Mouse (Mus musculus): ENCODE data around the gene Taok2. TPM values are rescaled to one million over a fixed set of nuclear protein-coding genes. Genes with fewer than 3 reads are reported as not detected.

The Taok2 gene
- polyA plus RNA-seq (2014; fragmentation: Nextera tagmentation; extraction: Ambion mirVana) = 34.8 and 40.1 TPM in 2 replicates

DNA sequence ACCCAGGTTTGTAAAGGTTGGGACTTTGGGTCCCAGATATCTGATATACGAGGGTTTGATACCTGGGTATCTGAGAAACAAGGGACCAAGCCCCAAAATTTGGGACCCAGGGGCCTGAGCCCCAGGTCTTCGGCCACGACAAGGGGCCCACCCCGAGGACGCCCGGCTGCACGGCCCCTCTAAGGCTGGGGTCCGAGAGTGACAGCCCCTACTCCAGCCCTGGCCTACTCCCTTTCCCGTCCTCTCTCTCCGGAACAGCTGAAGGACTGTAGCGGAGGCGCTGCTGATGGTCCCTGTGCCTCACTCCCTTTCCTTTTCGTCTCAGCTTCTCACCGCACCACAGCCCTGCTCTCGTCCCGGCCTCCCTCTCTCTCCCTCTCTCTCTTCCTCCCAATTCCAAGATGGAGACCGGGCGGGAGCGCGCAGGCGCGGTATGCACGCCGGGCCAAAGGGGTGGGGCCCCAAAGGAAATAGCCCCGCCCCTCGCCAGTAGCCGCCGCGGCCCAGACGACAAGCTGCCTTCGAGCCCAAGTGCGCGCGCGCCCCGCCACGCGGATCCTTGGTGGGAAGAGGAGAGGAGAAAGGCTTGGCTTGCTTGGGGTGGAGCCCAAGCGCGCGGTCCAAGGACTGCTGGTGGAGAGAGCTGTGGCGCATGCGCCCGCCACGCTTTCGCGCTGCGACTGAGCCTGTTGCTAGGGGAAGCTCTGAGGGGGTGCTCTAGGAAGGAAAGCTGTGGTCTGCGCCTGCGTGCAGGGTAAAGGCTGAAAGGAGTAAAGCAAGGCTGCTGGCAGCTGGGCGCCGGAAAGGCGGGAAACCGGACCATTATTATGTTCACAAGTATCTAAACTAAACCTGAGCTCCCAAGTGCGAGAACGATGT, at the start of gene Taok2:
Taok2 (minus strand) TSS at position 418 of the 879 bp plus-strand sequence.
- Histone ChIP-seq H3K27ac (ENCODE audit: low read depth) (peak within 1 kb of the TSS; percentile 90), H3K9me3 (ENCODE audit: low read depth, low read length) (no peaks in the 10 kb centered on the region), H3K4me3 (ENCODE audit: low read depth, low read length) (peak within 1 kb of the TSS; percentile 81), H3K36me3 (ENCODE audit: insufficient read depth) (peaks cover 10% of the 10 kb centered on the region), H3K9ac (peak within 1 kb of the TSS; percentile 80), H3K4me2 (peak within 1 kb of the TSS; percentile 99), H3K27me3 (ENCODE audit: insufficient read depth, low read length) (no peaks in the 10 kb centered on the region), H3K4me1 (ENCODE audit: insufficient read depth) (peaks cover 6% of the 10 kb centered on the region; the same call in 1 of the 2 replicates)
- ATAC-seq (ENCODE audit: insufficient read depth) (peak; percentile 99), DNase-seq (peak; percentile 99)
- WGBS = under 1% methylated on average over 56 of the region's 56 CpGs
- no peak for TF ChIP-seq CTCF (IDR thresholded peaks at IDR 0.05; ENCODE audit: low read depth)

DNA sequence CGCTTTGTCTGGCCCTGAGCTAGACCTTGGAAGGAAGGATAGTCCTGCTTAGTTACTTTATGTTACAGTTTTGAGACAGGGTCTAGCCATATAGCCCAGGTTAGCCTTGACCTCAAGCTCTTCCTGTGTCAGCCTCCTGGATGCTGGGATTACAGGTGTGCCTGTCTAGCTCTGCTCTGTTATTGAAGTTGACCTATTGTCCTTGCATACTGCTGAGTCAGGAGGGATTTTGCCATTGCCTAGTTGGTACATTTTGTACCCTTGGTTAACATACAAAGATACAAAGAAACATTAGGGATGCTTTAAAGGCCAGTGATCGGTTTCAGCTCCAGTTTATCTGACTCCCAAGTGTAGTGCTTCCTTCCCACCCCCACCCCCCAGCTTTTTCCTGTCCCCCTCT, 48.1 kb upstream of the Taok2 start:
- Histone ChIP-seq H3K4me3 (ENCODE audit: low read depth, low read length) (no peak overlapping the region), H3K27me3 (ENCODE audit: insufficient read depth, low read length) (no peaks in the 10 kb centered on the region), H3K9ac (no peak overlapping the region), H3K4me2 (no peak overlapping the region), H3K4me1 (ENCODE audit: insufficient read depth) (0 out of 2 replicates have a peak, but pooled peaks cover 4% of the 10 kb centered on the region), H3K9me3 (ENCODE audit: low read depth, low read length) (no peaks in the 10 kb centered on the region), H3K36me3 (ENCODE audit: insufficient read depth) (peaks cover 30% of the 10 kb centered on the region), H3K27ac (ENCODE audit: low read depth) (no peak overlapping the region)
- DNase-seq (no peak), ATAC-seq (ENCODE audit: insufficient read depth) (no peak)
- TF ChIP-seq CTCF (IDR thresholded peaks at IDR 0.05; ENCODE audit: low read depth) = no peak
- WGBS = 76% methylated on average over 2 of the region's 2 CpGs

DNA sequence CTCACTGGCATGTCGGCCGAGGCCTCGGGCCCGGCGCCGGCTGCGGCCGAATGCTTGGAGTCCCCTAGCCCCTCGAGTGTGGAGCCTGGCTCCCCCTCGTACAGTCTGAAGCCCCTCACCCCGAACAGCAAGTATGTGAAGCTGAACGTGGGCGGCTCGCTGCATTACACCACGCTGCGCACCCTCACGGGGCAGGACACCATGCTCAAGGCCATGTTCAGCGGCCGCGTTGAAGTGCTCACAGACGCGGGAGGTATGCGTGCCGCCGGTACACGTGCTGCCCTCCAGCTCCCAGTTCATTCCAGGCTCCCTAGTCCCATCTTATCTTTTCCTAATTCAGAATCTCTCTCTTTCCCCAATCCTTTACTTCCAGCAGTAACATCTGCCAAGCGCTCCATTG, 44.5 kb upstream of the Taok2 start:
- Histone ChIP-seq H3K9ac (peak overlapping the region; percentile 82), H3K4me1 (ENCODE audit: insufficient read depth) (0 out of 2 replicates have a peak, but pooled peaks cover 4% of the 10 kb centered on the region), H3K9me3 (ENCODE audit: low read depth, low read length) (no peaks in the 10 kb centered on the region), H3K4me2 (peak overlapping the region; percentile 90), H3K27ac (ENCODE audit: low read depth) (peak overlapping the region; percentile 75), H3K36me3 (ENCODE audit: insufficient read depth) (peaks cover 12% of the 10 kb centered on the region), H3K4me3 (ENCODE audit: low read depth, low read length) (peak overlapping the region; percentile 75), H3K27me3 (ENCODE audit: insufficient read depth, low read length) (no peaks in the 10 kb centered on the region)
- 0% methylated on average over 27 of the region's 27 CpGs for WGBS
- DNase-seq (no peak), ATAC-seq (ENCODE audit: insufficient read depth) (peak; percentile 72)
- no peak for TF ChIP-seq CTCF (IDR thresholded peaks at IDR 0.05; ENCODE audit: low read depth)

DNA sequence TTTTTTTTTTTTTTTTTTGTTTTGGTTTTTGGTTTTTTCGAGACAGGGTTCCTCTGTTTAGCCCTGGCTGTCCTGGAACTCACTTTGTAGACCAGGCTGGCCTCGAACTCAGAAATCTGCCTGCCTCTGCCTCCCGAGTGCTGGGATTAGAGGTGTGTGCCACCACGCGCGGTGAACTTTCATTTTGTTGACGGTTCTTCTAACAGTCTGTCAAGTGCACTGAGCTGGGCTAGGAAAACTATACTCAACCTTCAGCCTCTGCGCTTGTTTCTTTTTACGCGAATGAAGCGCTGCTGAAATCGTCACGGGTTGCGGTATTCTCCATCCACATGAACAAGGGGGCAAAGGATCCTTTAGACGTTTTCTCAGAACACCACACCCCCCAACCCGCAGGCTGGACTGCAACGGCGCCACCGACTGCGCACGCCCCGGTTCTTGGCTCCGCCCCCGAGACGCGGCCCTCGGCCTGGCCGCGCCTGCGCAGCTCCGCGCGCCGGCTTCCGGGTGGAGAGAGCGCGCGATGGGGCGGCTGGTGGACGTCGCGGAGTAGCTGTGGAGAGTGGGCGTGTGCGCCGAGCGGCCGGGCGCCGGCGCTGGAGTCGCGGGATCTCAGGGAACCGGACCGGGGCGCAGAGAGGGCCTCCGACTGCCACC, 44.0 kb upstream of the Taok2 start, which contains the start of gene Kctd13:
Kctd13 (plus strand) TSS at position 496 of the 654 bp plus-strand sequence.
- Histone ChIP-seq H3K27me3 (ENCODE audit: insufficient read depth, low read length) (no peaks in the 10 kb centered on the region), H3K4me3 (ENCODE audit: low read depth, low read length) (peak within 1 kb of the TSS; percentile 75), H3K4me2 (peak within 1 kb of the TSS; percentile 90), H3K4me1 (ENCODE audit: insufficient read depth) (0 out of 2 replicates have a peak, but pooled peaks cover 4% of the 10 kb centered on the region), H3K27ac (ENCODE audit: low read depth) (peak within 1 kb of the TSS; percentile 75), H3K9ac (peak within 1 kb of the TSS; percentile 82), H3K9me3 (ENCODE audit: low read depth, low read length) (no peaks in the 10 kb centered on the region), H3K36me3 (ENCODE audit: insufficient read depth) (peaks cover 12% of the 10 kb centered on the region)
- TF ChIP-seq CTCF (IDR thresholded peaks at IDR 0.05; ENCODE audit: low read depth) = no peak
- ATAC-seq (ENCODE audit: insufficient read depth) (peak; percentile 98), DNase-seq (peak; percentile 97)
- WGBS = 3% methylated on average over 56 of the region's 56 CpGs

DNA sequence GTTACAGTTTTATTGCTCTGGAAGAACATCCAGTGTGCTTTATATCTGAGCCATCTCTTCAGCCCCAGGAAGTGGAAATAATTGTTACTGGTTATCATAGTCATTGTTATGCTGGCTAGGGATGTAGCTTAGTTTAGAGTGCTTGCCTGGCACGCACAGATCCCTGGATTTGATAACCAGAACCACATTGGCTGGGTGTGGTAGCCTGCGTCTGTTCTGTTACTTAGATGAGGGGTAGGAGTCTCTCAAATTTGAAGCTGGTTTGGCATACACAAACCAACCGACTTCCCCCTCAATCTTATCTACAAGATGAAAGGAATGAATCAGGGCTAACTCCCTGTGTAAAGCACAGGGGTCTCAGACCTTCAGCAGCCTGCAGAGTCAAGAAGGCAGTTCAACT, 41.8 kb upstream of the Taok2 start:
- ATAC-seq (ENCODE audit: insufficient read depth) (no peak), DNase-seq (no peak)
- no peak overlapping the region for H3K4me2 ChIP-seq
- no peak overlapping the region for H3K4me3 ChIP-seq (ENCODE audit: low read depth, low read length)
- 0 out of 2 replicates have a peak, but pooled peaks cover 4% of the 10 kb centered on the region for H3K4me1 ChIP-seq (ENCODE audit: insufficient read depth)
- H3K9ac ChIP-seq = no peak overlapping the region
- H3K27me3 ChIP-seq (ENCODE audit: insufficient read depth, low read length) = no peaks in the 10 kb centered on the region
- no peaks in the 10 kb centered on the region for H3K9me3 ChIP-seq (ENCODE audit: low read depth, low read length)
- 18% methylated on average over 3 of the region's 3 CpGs for WGBS
- peaks cover 5% of the 10 kb centered on the region; the same call in 1 of the 2 replicates for H3K36me3 ChIP-seq (ENCODE audit: insufficient read depth)
- H3K27ac ChIP-seq (ENCODE audit: low read depth) = no peak overlapping the region
- no peak for TF ChIP-seq CTCF (IDR thresholded peaks at IDR 0.05; ENCODE audit: low read depth)

DNA sequence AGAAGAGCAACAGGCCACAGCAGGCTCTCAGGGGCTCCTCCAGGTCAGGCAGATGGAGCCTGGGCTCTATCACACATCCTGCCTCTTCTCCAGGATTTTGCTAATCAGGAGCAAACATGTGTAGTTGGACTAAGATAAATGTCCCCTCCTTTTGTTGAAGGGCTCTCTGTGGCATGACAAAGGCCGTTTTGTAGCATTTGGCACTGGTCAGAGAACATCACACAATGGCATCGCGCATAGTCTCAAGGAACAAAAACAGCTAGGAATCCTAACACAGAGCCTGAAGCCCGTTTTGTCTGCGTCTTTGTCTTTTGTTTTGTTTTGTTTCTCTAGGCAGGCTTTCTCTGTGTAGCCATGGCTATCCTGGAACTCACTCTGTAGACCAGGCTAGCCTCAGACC, 39.5 kb upstream of the Taok2 start:
- no peak for TF ChIP-seq CTCF (IDR thresholded peaks at IDR 0.05; ENCODE audit: low read depth)
- no peak for DNase-seq
- no peaks in the 10 kb centered on the region for H3K4me1 ChIP-seq (ENCODE audit: insufficient read depth)
- H3K9me3 ChIP-seq (ENCODE audit: low read depth, low read length) = no peaks in the 10 kb centered on the region
- no peaks in the 10 kb centered on the region for H3K27me3 ChIP-seq (ENCODE audit: insufficient read depth, low read length)
- no peak overlapping the region for H3K4me3 ChIP-seq (ENCODE audit: low read depth, low read length)
- no peak overlapping the region for H3K27ac ChIP-seq (ENCODE audit: low read depth)
- H3K4me2 ChIP-seq = no peak overlapping the region
- 58% methylated on average over 5 of the region's 5 CpGs for WGBS
- ATAC-seq (ENCODE audit: insufficient read depth) = no peak
- no peak overlapping the region for H3K9ac ChIP-seq
- no peaks in the 10 kb centered on the region for H3K36me3 ChIP-seq (ENCODE audit: insufficient read depth)

DNA sequence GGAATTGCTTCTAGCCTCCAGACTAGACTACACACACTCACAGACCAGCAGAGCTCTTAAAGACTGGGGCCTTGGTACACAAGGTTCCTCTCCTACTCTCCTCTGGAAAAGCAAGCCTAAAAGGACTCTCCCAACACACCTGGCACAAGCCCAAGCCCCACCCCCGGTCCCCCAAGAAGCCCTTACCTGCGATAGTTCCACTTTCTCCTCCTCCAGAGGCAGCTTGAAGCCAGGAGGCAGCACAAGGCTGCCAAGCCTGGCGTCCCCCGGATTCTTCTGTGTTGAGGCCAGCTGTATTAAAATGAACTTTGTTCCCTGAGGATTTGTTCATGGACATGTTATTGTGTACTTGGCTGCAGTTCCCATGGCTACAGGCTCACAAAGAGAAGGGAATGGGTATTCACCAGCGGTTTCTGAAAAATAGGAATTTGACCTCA, 38.1 kb upstream of the Taok2 start, which contains the start of gene Tmem219:
Tmem219 (minus strand) TSS at position 294 of the 437 bp plus-strand sequence.
- Histone ChIP-seq H3K9ac (no peak within 1 kb of the TSS), H3K36me3 (ENCODE audit: insufficient read depth) (no peaks in the 10 kb centered on the region), H3K9me3 (ENCODE audit: low read depth, low read length) (no peaks in the 10 kb centered on the region), H3K4me3 (ENCODE audit: low read depth, low read length) (no peak within 1 kb of the TSS), H3K4me2 (no peak within 1 kb of the TSS), H3K27ac (ENCODE audit: low read depth) (no peak within 1 kb of the TSS), H3K27me3 (ENCODE audit: insufficient read depth, low read length) (no peaks in the 10 kb centered on the region), H3K4me1 (ENCODE audit: insufficient read depth) (no peaks in the 10 kb centered on the region)
- TF ChIP-seq CTCF (IDR thresholded peaks at IDR 0.05; ENCODE audit: low read depth) = no peak
- no peak for ATAC-seq (ENCODE audit: insufficient read depth)
- WGBS = 54% methylated on average over 5 of the region's 5 CpGs
- peak; percentile 21 for DNase-seq

Data from lung, embryonic 14.5 days (tissue).